Mouse (Mus musculus) urinary bladder, adult 18-20 months (tissue): ENCODE data around the gene Nudt8.
"Not testable (repeated sequence)": the region's sequence is repeated elsewhere in the genome, so short reads cannot be mapped to it uniquely, and the experiment has no call there.

Experiments used
- DNase-seq, 2 experiments: peaks; one replicate each; pipeline ENCODE4 v3.0.0; 2022; ENCODE audit warnings: low spot score in 2 of 2, mixed read lengths in 2 of 2

Nudt8 gene

DNA sequence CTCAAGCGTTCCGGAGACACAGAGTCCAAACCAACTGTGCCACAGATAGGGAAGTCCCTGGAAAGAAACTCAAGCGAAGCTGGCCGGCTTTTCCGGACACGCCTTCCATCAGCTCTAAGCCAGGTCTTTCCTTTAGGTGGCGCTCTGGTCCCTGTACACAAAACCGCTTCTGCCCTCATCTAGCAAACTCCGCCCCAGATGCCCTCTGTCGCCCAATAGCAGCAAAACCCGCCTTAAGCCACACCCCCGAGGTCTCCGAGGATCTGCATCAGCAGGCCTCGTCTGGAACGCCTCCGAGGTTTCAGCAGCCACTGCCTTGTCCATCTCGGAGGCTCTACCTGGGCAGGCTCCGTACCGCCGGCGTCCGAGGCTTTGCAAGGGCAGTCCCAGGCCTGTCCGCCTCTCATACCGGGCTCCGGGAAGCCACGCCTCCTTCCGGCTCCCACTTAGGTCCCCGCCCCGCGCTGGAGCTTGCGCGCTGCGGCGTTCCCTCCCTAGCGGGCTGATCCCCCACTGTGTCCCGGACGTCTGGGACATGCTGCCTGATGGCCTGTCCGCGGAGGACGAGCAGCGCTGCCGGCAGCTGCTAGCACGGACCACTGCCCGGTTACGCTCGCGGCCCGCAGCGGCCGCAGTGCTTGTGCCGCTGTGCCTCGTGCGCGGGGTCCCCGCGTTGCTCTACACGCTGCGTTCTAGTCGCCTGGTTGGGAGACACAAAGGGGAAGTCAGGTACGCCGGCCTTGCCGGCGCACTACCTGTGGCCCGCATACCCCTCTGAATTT is at the start of gene Nudt8, which contains the start of gene Gm49405:
TSS of gene Nudt8 (plus strand) at position 462 of the 782 bp plus-strand sequence.
TSS of gene Gm49405 (plus strand) at position 508 of the 782 bp plus-strand sequence.
- peak; percentile 94 to 96 for DNase-seq

DNA sequence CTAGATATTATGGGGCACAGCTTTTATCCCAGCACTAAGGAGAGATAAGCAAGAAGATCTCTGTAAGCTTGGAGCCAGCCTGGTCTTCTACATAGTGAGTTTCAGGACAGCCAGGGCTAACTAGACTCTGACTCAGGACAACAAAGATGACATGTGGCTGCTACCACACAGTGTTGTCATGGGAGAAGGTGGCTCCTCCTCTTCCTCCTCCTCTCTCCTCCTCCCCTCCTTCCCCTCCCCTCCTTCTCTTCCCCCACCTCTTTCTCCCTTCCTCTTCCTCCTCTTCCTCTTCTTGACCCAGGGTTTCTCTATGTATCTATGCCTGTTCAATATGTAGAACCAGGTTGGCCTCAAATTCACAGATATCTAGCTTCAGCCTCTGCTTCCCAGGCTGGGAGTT is 48.9 kb upstream of the Nudt8 start:
- DNase-seq = no peak

DNA sequence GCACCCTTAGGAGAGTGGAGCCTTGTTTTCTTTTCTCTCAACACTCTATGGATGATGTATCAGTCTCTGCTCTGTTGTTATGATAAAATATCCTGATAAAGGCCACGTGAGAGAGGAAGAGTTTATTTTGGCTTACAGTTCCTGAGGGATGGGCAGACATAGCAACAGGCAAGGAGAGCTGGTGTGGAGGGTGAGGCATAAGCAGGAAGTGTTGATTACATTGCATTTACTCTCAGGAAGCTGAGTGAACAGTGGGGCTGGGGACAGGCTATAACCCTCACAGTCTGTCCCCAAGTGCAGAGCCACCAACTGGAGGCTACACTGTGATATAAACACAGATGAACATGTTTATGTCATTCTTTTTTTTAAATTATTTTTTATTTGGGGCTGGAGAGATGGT is 48.3 kb upstream of the Nudt8 start:
- DNase-seq = no peak

DNA sequence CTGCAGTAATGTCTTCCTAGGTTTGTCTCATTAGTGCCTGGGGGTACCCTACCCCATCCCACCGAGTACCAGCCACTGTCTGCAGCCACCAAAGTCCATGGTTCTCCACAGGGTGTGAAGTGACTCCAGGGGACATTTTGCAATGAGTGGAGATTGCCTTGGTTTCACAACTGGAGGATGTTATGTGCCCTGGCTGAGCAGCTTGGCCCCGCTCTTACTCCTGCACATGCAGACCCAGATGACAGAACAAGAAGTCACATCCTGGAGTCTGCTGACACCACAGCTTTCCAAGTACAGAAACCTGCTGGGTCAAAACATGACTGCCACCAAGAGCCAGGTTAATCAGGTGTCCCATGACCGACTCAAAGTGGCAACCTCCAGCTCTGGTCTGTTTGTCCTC is 45.3 kb upstream of the Nudt8 start:
- no peak for DNase-seq

DNA sequence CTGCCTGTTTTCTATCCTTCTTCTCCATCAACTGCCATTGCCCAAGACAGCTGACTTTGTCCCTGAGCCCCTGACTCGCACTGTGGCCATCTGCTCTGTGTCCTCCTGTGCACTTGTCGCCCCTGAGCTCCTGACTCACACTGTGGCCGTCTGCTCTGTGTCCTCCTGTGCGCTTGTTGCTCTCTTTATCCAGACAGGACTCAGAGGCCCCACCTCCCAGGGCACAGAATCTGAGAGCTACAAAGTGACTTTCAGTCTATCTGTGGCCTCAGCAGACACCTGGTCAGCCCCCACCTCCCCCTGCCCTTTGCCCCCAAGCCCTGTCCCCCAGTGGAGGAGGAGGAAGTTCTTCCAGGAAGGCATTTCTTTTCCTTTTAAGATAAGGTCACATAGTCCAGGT is 44.6 kb upstream of the Nudt8 start:
- DNase-seq = no peak

DNA sequence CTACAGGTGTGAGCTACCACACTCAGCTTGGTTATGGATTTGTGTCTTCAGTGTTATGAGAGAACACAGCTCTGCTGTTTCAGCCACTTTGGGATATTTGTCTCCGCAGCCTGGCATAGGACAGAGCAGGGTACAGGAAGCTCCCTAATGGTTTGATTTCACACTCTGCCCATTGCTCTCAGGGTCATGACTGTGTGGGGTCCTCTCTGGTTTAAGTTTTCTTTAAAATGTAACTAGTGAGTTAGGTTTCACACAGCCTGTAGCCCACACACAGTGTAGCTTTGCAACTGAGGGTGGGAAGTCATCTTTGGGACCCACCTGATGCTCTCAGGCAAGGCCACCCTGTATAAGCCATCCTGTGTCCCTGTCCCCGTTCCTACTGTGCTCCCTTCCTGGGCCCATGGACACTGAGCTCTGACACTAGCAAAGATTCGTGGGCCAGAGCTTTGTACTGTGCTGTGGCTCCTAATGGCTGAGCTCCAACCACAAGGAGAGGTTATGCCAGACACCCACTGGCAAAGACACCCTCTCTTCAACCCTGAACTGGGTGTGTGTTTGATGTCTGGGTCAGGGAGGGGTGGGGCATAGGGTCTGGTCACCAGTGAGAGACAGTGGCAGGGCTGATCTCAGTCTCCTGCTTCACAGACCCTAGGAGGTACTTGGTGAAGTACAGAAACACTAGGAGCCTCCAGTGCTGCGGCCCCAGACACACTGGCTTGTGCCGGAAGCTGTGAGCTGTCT is 42.9 kb upstream of the Nudt8 start:
- DNase-seq = not testable (repeated sequence)

DNA sequence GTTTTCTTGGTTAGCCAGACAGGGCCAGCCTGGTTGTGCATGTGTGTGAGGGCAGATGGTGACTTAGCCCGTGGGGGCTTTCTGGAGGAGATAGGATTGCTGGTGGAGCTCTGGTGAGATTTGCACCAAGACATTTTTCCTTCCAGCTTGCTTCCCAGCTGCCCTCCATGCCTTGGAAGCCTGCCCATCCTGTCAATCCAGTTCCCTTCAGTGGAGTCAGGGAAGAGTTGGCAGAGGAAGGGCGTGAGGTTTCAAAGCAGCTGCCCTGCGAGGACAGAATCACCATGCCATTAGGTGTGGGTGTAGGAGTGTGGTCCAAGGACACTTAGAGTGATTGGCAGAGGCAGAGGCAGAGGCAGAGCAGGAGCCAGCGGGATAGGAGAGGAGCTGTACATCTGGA is 41.9 kb upstream of the Nudt8 start, which contains the start of gene Aldh3b3:
TSS of gene Aldh3b3 (plus strand) at position 176 of the 400 bp plus-strand sequence.
- no peak for DNase-seq

DNA sequence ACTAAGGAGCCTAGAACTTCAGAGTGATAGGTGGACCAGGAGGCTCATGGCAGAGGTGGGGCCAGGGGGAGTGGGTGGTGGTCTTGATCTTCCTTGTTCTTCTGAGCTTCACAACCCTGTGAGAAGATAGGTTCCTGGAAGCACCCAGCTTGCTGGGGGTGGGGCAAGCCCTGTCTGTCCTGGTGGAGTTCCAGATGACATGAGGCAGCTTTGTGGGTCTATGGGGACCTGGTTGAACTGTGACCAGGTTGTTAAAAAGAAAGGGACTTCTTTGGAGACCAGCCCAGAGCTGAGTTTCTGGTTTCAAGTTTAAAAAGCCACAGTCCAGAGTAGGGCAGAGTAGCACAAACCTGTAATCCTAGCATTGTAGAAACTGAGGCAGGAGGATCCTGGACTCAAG is 41.4 kb upstream of the Nudt8 start:
- no peak for DNase-seq

DNA sequence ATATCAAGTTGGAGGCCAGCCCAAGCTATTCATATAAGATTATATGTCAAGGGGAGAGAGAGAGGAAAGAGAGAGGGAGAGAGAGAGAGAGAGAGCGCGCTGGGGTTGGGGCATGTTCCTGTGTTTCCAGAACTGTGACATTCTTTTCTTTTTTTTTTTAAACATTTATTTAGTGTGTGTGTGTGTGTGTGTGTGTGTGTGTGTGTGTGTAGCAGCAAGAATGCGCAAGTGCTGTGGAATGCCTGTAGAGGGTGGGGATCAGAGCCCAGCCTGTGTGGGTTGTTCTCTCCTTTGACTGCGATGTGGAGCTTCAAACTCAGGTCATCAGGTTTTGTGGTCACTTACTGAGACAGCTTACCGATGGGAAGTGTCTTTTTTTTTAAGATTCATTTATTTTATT is 40.2 kb upstream of the Nudt8 start:
- peak in 1 of 2 experiments; percentile 52 for DNase-seq

DNA sequence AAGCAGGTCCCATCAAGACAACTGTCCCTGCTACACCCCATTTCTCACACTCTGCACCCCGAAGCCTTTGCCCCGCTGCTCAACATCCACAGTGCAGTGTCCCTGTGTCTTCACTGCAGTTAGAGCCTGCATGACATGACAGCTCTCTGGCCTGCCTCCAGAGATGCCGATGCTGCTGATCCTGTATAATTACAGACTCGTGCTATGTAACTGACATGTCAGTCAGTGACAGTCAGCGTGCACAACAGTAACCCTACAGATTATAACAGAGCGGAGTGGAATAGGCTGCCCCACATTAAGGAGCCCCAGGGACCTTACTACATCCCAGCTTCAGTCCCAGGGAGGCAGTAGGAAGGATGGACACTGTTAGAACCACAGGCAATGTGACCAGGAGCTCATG is 38.6 kb upstream of the Nudt8 start:
- not testable (repeated sequence) for DNase-seq

DNA sequence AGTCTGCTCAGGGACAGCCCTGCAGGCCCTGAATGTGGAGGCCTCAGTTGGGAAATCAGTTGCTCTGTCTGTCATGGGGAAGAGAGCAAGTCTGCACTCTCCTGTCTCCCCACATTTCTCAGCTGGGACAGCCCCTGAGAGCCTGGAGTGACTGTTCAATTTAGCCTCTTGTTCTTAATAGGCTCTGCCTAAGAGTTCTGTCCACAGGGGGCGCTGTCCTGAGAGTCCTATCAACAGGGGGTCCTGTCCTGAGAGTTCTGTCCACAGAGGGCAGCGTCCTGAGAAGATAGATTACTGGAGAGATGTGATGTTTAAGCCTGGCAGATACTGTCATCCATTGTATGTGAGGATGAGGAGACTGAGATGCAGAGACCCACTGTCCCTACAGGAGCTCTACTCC is 37.9 kb upstream of the Nudt8 start:
- no peak for DNase-seq

DNA sequence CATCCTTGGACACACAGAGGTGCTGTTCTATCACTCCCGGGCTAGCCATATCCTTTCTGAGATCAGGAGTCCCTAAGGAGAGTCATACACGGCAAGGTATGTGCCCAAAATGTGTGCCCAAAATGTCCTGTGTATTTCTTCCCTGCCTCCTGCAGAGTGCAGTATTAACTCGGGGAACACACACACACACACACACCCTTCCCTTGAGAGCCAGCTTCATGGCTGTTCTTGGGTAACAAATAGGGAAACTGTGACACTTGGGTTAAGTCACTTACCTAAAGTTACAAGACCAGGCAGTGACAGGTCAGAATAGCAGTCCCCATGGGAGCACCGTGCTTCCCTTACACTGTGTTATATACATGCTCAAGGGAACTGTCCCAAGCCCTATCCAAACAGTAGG is 36.4 kb upstream of the Nudt8 start:
- DNase-seq = no peak

DNA sequence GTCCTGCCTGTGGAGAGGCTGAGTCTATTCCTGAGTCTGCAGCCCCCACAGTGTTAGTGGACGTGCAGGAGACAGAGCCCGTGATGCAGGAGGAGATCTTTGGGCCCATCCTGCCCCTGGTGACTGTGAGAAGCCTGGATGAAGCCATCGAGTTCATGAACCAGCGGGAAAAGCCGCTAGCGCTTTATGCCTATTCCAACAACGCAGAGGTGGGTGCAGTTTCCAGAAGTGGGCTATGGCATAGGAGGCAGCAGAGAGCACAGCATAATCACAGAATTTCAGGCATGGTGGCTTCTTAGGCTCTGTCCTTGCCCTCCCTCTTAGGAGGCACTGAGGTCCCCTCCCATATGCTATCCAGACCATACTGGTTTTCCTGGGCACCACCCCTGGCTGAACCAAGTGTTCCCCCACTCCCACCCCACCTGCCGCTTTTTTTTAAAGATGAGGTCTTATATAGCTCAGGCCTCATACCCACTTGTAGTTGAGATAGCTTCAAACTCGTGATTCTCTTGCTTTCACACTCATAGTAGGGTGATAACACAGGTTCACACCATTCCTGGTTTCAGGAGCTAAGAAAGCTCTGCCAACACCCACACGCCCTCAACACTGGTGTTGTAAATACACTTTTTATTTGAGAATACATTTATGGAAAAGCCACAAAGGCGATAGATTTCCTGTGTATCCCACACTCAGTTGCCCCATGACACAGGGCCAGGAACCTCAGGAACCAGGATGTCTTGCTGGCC is 33.9 kb upstream of the Nudt8 start:
- no peak for DNase-seq

DNA sequence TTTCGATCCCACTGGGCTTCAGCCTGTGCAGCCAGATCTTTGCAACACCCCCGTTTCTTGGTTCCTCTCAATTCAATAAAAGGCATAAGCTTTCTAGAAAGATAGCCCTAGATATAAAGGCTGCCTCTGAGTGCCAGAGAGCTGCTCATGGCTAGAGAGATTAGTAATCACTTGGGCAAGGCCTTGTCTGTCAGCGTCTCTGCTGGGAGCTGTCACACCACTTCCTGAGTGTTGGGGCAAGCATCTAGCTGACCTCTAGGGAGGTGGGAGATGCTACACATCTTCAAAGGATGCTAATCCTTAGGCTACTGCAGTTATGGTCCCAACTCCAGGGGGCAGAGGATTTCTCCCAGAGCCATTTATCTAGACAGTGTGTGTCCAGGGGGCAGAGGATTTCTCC is 33.1 kb upstream of the Nudt8 start:
- DNase-seq = no peak

DNA sequence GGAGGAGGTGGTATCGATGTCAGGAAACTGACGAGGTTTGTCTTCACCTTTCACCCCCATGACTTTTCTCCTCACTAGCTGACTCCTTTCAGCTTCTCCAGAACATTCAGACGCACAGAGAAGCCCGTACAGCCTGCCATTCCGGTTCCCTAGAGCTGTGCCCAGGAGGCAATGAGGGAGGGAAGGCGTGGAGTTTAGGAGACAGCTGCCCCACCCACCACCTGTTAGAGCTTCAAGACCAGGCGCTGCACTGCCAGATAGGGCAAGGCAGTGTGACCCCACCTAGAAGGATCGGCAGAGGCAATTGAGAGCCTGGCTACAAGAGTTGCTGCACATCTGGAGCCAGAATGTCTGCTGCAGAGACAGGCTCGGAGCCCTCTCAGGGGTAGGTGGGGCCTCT is 28.2 kb upstream of the Nudt8 start, which contains the start of gene Aldh3b2:
TSS of gene Aldh3b2 (plus strand) at position 100 of the 400 bp plus-strand sequence.
- peak; percentile 53 to 83 for DNase-seq

DNA sequence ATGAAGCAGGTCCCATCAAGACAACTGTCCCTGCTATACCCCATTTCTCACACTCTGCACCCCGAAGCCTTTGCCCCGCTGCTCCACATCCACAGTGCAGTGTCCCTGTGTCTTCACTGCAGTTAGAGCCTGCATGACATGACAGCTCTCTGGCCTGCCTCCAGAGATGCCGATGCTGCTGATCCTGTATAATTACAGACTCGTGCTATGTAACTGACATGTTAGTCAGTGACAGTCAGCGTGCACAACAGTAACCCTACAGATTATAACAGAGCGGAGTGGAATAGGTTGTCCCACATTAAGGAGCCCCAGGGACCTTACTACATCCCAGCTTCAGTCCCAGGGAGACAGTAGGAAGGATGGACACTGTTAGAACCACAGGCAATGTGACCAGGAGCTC is 25.8 kb upstream of the Nudt8 start:
- not testable (repeated sequence) for DNase-seq

DNA sequence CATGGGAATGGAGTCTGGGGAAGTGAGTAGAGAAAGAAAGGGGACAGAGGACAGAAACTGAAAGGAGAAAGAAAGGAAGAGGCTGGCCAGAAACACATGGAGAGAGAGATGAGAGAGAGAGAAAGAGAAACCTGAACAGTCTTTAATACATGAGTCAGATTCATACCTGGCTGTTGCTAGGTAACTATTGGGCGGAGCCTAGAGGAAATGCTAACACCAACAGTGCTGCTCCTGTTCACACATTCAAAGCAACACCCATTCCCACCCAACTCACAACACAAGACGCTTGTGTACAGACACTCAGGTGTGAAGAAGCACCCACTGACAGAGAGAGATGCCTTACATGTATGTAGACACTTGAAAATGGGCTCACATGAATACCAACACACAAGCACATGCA is 24.5 kb upstream of the Nudt8 start:
- DNase-seq = no peak

DNA sequence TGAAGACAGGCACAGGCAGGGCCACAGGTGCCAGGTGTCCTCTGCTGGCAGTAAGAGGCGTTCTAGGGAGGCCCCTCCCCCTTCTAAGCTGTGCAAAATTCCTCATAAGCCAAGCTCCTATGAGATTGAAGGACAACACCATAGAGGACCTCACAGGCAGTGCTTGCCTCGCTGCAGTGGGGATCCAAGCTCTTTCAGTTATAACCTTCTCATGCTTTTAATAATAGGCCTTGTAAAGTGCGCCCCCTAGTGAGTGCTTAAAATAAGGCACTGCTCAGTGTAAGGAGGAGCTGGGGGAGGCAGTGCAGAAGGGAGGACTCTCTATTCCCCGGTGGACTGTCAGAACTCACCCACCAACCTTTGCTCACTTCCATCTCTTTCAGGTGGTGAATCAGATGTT is 20.1 kb upstream of the Nudt8 start:
- peak in 1 of 2 experiments; percentile 55 for DNase-seq

DNA sequence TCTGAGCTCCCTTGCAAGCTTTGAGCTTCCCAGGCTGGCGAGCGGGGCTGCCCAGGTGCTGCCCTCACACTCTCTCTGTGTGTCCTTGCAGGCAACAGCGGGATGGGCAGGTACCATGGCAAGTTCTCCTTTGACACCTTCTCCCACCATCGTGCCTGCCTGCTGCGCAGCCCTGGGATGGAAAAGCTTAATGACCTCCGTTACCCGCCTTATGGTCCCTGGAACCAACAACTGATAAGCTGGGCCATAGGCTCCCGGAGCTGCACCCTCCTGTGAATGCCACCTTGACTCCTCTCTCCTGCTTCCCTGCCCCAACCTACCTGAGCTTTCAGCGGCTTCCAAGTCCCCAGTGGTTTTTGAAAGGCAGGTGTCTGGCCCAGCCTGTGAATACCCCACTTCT is 19.5 kb upstream of the Nudt8 start:
- DNase-seq = no peak

DNA sequence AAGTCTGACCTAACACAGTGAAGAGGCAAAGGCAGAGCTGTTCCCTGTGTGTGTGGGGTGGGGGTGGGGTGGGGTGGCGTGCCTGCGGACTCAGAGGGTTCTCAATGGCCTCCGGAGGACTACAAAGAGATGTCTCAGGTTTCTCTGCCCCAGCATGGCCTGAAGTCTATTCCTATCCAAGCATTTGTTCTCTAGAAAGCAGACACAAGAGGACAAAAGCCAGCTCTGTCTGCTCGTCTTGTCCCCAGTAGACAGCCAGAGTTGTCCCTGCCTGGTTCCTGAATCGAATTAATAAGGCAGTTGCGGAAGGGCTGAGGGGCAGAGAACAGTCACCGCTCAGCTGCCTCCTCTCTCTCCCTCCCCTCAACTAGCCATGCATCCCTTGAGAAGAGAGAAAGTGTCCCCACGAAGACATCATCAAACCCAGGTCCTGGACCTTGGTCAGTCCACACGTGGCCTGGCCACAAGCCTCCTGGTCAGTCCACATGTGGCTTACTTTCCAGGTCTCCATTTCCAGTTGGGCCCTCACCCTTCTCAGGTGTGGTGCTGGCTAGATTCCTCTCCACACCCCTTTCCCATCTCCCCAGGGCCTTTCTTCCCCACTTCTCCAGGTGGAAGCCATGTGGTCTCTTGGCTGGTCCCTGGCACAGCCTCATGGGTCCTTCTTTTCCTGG is 16.7 kb upstream of the Nudt8 start:
- no peak for DNase-seq

DNA sequence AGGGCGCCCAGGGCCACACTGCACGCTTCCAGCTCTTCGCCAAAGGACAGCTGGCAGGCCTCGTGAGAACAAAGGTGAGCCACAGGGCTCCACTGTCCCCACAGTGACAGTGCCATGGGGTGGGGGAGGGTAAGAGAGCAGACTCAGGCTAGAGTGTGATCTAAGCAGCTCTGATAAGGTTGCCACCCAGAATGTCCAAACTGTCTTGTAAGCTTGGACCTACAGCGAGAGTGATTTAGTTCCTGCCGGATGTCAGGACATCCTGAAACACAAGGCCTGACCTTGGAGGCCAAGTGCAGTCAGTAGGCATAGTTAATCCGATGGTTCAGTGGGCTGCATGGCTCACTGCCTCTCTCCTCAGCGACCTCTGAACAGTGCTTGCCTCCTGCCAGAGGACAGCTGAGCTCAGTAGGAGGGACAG is 15.1 kb upstream of the Nudt8 start:
- no peak for DNase-seq

DNA sequence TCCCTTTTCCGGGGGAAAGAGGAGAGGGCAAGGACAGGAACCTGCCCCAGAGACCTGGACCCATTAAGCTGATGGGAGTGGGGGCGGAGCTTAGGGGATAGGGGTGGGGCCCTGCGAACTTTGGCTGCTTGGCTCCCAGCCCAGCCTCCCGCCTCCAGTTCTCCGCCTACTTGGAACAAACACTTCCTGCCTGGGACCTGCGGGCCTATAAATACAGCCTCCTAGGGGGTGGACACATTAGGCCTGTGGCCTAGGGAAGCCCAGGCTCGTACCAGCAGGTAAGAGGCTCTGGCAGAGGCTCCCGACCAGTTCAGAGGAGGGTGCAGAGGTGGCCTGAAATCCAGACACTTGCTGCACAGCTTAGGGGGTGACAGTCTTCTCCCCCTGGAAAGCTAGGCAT is 14.0 kb upstream of the Nudt8 start, which contains the start of gene Acy3:
TSS of gene Acy3 (plus strand) at position 237 of the 400 bp plus-strand sequence.
- DNase-seq = peak in 1 of 2 experiments; percentile 59
